Mouse (Mus musculus): ENCODE measurements around the gene Slc25a18. TPM values are rescaled to one million over a fixed set of nuclear protein-coding genes. Genes with fewer than 3 reads are reported as not detected.

Slc25a18 gene
- polyA plus RNA-seq, 1 experiment, result 0.15 TPM

DNA sequence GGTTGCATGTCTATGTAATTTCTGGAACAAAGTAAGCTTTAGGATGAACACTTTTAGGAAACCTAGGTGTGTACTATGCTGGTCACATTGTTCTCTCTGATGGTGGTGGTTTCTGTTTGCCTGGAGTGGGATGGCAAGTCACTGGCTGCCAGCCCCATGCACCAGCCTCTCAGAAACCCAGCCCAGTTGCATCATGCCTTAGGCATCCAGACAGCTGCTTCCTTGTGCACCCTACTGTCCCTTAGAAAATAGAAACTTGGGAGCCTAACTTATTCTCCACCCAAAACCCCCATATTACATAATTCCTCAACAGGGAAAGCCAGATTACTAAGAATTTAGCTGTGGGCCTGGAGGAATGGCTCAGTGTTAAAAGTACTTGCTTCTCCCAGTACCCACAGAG is 1.4 kb upstream of the Slc25a18 start:
- Histone ChIP-seq H3K4me3 (replicated peaks) (no peak overlapping the region), H3K27me3 (ENCODE audit: control insufficient read depth) (no peaks in the 10 kb centered on the region), H3K4me1 (ENCODE audit: control insufficient read depth) (no peaks in the 10 kb centered on the region), H3K36me3 (ENCODE audit: control insufficient read depth) (peaks cover 84% of the 10 kb centered on the region), H3K9me3 (ENCODE audit: control insufficient read depth, low read length) (no peaks in the 10 kb centered on the region)
- TF ChIP-seq TAL1 (IDR thresholded peaks at IDR 0.05; ENCODE audit: low read length), result no peak
- no peak for TF ChIP-seq GATA1 (IDR thresholded peaks at IDR 0.05; ENCODE audit: low read length)

- no peak overlapping the region for H3K4me3 ChIP-seq (replicated peaks)
- TF ChIP-seq TAL1 (IDR thresholded peaks at IDR 0.05; ENCODE audit: low read length), result no peak
- TF ChIP-seq GATA1 (IDR thresholded peaks at IDR 0.05; ENCODE audit: low read length), result no peak
- H3K36me3 ChIP-seq (ENCODE audit: control insufficient read depth), result peaks cover 75% of the 10 kb centered on the region
- no peaks in the 10 kb centered on the region for H3K9me3 ChIP-seq (ENCODE audit: control insufficient read depth, low read length)
- no peaks in the 10 kb centered on the region for H3K27me3 ChIP-seq (ENCODE audit: control insufficient read depth)
- H3K4me1 ChIP-seq (ENCODE audit: control insufficient read depth), result no peaks in the 10 kb centered on the region
These were observed 385 bp downstream of the Slc25a18 start for GRCm38 (mm10) chr6:120773763-120774162.

DNA sequence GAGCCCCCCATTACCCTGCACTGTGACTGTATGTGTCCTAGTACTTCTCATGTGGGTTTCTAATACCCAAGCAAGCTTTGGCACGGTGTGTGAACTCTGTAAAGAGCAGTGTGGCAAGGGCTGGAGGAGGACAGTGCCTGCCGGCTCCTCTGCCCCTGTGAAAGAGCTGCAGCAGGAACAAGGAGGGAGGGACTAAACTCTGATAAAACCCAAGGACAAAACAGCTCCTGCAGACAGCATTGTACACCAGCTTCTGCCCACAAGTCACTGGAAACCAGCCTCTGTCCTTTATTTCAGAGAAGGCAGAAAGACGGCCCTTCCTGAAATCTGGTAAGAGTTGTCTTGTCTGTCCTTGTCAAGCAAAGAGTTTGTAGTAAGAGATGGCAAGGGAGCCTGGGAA is 2.9 kb downstream of the Slc25a18 start:
- Histone ChIP-seq H3K9me3 (ENCODE audit: control insufficient read depth, low read length) (no peaks in the 10 kb centered on the region), H3K4me1 (ENCODE audit: control insufficient read depth) (peaks cover 3% of the 10 kb centered on the region), H3K27me3 (ENCODE audit: control insufficient read depth) (no peaks in the 10 kb centered on the region), H3K36me3 (ENCODE audit: control insufficient read depth) (peaks cover 53% of the 10 kb centered on the region), H3K4me3 (replicated peaks) (no peak overlapping the region)
- TF ChIP-seq TAL1 (IDR thresholded peaks at IDR 0.05; ENCODE audit: low read length), result no peak
- no peak for TF ChIP-seq GATA1 (IDR thresholded peaks at IDR 0.05; ENCODE audit: low read length)

- no peak overlapping the region for H3K4me3 ChIP-seq (replicated peaks)
- H3K36me3 ChIP-seq (ENCODE audit: control insufficient read depth), result peaks cover 42% of the 10 kb centered on the region
- no peak for TF ChIP-seq TAL1 (IDR thresholded peaks at IDR 0.05; ENCODE audit: low read length)
- no peak for TF ChIP-seq GATA1 (IDR thresholded peaks at IDR 0.05; ENCODE audit: low read length)
- H3K9me3 ChIP-seq (ENCODE audit: control insufficient read depth, low read length), result no peaks in the 10 kb centered on the region
- peaks cover 3% of the 10 kb centered on the region for H3K4me1 ChIP-seq (ENCODE audit: control insufficient read depth)
- no peaks in the 10 kb centered on the region for H3K27me3 ChIP-seq (ENCODE audit: control insufficient read depth)
These were observed 4.2 kb downstream of the Slc25a18 start for GRCm38 (mm10) chr6:120777533-120777932.

DNA sequence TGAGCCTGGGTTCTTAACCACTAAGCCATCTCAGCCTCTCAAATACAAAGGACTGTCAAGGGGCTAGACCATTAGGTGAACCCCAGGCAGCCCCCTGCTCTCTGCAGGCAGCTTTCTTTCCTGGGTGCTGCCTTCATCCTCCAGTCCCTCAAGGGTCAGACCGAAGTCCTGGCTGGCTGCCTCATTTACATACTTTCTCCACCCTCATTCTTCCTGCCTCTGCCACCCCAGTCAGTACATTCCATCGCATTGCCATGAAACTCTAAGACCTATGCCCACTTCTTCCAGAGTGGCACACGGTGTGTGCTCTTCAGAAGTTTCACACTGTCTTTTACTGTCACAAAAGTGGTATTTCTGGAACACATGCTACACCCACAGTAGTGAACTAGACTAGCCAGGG is 4.8 kb downstream of the Slc25a18 start:
- H3K36me3 ChIP-seq (ENCODE audit: control insufficient read depth), result peaks cover 39% of the 10 kb centered on the region
- H3K4me1 ChIP-seq (ENCODE audit: control insufficient read depth), result peaks cover 3% of the 10 kb centered on the region
- TF ChIP-seq GATA1 (IDR thresholded peaks at IDR 0.05; ENCODE audit: low read length) (no peak), TAL1 (IDR thresholded peaks at IDR 0.05; ENCODE audit: low read length) (no peak)
- no peak overlapping the region for H3K4me3 ChIP-seq (replicated peaks)
- no peaks in the 10 kb centered on the region for H3K9me3 ChIP-seq (ENCODE audit: control insufficient read depth, low read length)
- no peaks in the 10 kb centered on the region for H3K27me3 ChIP-seq (ENCODE audit: control insufficient read depth)

- Histone ChIP-seq H3K36me3 (ENCODE audit: control insufficient read depth) (peaks cover 12% of the 10 kb centered on the region), H3K27me3 (ENCODE audit: control insufficient read depth) (no peaks in the 10 kb centered on the region), H3K9me3 (ENCODE audit: control insufficient read depth, low read length) (no peaks in the 10 kb centered on the region), H3K4me1 (ENCODE audit: control insufficient read depth) (peaks cover 10% of the 10 kb centered on the region), H3K4me3 (replicated peaks) (no peak overlapping the region)
- TF ChIP-seq GATA1 (IDR thresholded peaks at IDR 0.05; ENCODE audit: low read length) (no peak), TAL1 (IDR thresholded peaks at IDR 0.05; ENCODE audit: low read length) (no peak)
These were observed 9.6 kb downstream of the Slc25a18 start for GRCm38 (mm10) chr6:120782948-120783347.

DNA sequence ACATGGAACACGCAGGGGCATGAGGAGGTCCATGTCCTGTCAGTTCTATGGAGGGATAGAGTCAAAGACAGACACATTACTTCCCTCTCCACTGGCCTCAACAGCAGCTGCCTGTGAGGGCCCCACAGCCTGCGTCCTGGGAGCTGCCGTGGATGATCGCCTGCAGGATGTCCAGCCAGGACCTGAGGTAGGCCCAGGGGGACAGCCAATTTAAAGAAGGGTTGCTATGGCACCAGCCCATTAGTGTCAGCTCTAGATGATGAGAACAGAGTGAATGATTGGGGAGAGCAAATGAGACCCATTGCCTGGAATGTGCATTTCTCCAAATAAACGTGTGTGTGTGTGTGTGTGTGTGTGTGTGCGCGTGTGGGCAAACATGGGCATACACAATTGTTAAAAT is 11.0 kb downstream of the Slc25a18 start:
- Histone ChIP-seq H3K36me3 (ENCODE audit: control insufficient read depth) (peaks cover 25% of the 10 kb centered on the region), H3K4me1 (ENCODE audit: control insufficient read depth) (peaks cover 14% of the 10 kb centered on the region), H3K9me3 (ENCODE audit: control insufficient read depth, low read length) (no peaks in the 10 kb centered on the region), H3K27me3 (ENCODE audit: control insufficient read depth) (no peaks in the 10 kb centered on the region), H3K4me3 (replicated peaks) (no peak overlapping the region)
- no peak for TF ChIP-seq TAL1 (IDR thresholded peaks at IDR 0.05; ENCODE audit: low read length)
- TF ChIP-seq GATA1 (IDR thresholded peaks at IDR 0.05; ENCODE audit: low read length), result no peak

- Histone ChIP-seq H3K9me3 (ENCODE audit: control insufficient read depth, low read length) (no peaks in the 10 kb centered on the region), H3K4me3 (replicated peaks) (no peak overlapping the region), H3K4me1 (ENCODE audit: control insufficient read depth) (peaks cover 33% of the 10 kb centered on the region), H3K36me3 (ENCODE audit: control insufficient read depth) (peaks cover 62% of the 10 kb centered on the region), H3K27me3 (ENCODE audit: control insufficient read depth) (no peaks in the 10 kb centered on the region)
- TF ChIP-seq GATA1 (IDR thresholded peaks at IDR 0.05; ENCODE audit: low read length), result no peak
- TF ChIP-seq TAL1 (IDR thresholded peaks at IDR 0.05; ENCODE audit: low read length), result no peak
These were observed 14.8 kb downstream of the Slc25a18 start for GRCm38 (mm10) chr6:120788068-120788607.

- peaks cover 69% of the 10 kb centered on the region for H3K36me3 ChIP-seq (ENCODE audit: control insufficient read depth)
- H3K4me1 ChIP-seq (ENCODE audit: control insufficient read depth), result peaks cover 33% of the 10 kb centered on the region
- H3K4me3 ChIP-seq (replicated peaks), result no peak overlapping the region
- no peaks in the 10 kb centered on the region for H3K27me3 ChIP-seq (ENCODE audit: control insufficient read depth)
- no peak for TF ChIP-seq GATA1 (IDR thresholded peaks at IDR 0.05; ENCODE audit: low read length)
- no peak for TF ChIP-seq TAL1 (IDR thresholded peaks at IDR 0.05; ENCODE audit: low read length)
- H3K9me3 ChIP-seq (ENCODE audit: control insufficient read depth, low read length), result no peaks in the 10 kb centered on the region
These were observed 15.5 kb downstream of the Slc25a18 start for GRCm38 (mm10) chr6:120788904-120789303.

GRCm38 (mm10) chr6:120790153-120790552 is 16.8 kb downstream of the Slc25a18 start:
- Histone ChIP-seq H3K4me1 (ENCODE audit: control insufficient read depth) (peaks cover 33% of the 10 kb centered on the region), H3K27me3 (ENCODE audit: control insufficient read depth) (no peaks in the 10 kb centered on the region), H3K4me3 (replicated peaks) (no peak overlapping the region), H3K9me3 (ENCODE audit: control insufficient read depth, low read length) (no peaks in the 10 kb centered on the region), H3K36me3 (ENCODE audit: control insufficient read depth) (peaks cover 82% of the 10 kb centered on the region)
- TF ChIP-seq GATA1 (IDR thresholded peaks at IDR 0.05; ENCODE audit: low read length) (no peak), TAL1 (IDR thresholded peaks at IDR 0.05; ENCODE audit: low read length) (no peak)

Data from erythroblast, embryonic 14.5 days (primary cell).